Mouse (Mus musculus): ENCODE measurements at regions not wholly inside any gene's neighbourhood (a gene's known extent, or its start where the extent isn't known, plus 50 kb on each side); places are given as distances from the start of the nearest gene placed in this dataset.

GRCm38 (mm10) chr13:48336602-48337001, 75.6 kb downstream of the Id4 start:
- H3K4me1 ChIP-seq (ENCODE audit: control insufficient read depth, insufficient read depth, low read length), result no peaks in the 10 kb centered on the region
- H3K27ac ChIP-seq (replicated peaks; ENCODE audit: low read depth, low read length), result no peak overlapping the region
- no peaks in the 10 kb centered on the region for H3K9me3 ChIP-seq (ENCODE audit: control insufficient read depth, low read length)
- H3K27me3 ChIP-seq (ENCODE audit: control insufficient read depth, insufficient read depth, low read length), result no peaks in the 10 kb centered on the region
- TF ChIP-seq POLR2A (IDR thresholded peaks at IDR 0.05; ENCODE audit: borderline replicate concordance, extremely low read depth, insufficient read depth, insufficient read length), result no peak
- no peak for ATAC-seq (ENCODE audit: low FRiP score, low read depth)
- H3K4me2 ChIP-seq (replicated peaks; ENCODE audit: low read depth, low read length, severe bottlenecking), result no peak overlapping the region
- H3K36me3 ChIP-seq (ENCODE audit: control insufficient read depth, insufficient read depth, low read length), result no peaks in the 10 kb centered on the region
- DNase-seq (ENCODE audit: low spot score), result no peak
- no peak overlapping the region for H3K9ac ChIP-seq (ENCODE audit: low read depth, low read length, severe bottlenecking)
- H3K4me3 ChIP-seq (replicated peaks; ENCODE audit: low read length), result no peak overlapping the region
- WGBS, result 76% methylated on average over 11 of the region's 11 CpGs

GRCm38 (mm10) chr13:48338561-48338960, 77.5 kb downstream of the Id4 start:
- Histone ChIP-seq H3K9ac (ENCODE audit: low read depth, low read length, severe bottlenecking) (no peak overlapping the region), H3K27ac (replicated peaks; ENCODE audit: low read depth, low read length) (no peak overlapping the region), H3K36me3 (ENCODE audit: control insufficient read depth, insufficient read depth, low read length) (no peaks in the 10 kb centered on the region), H3K9me3 (ENCODE audit: control insufficient read depth, low read length) (no peaks in the 10 kb centered on the region), H3K4me3 (replicated peaks; ENCODE audit: low read length) (no peak overlapping the region), H3K27me3 (ENCODE audit: control insufficient read depth, insufficient read depth, low read length) (no peaks in the 10 kb centered on the region), H3K4me1 (ENCODE audit: control insufficient read depth, insufficient read depth, low read length) (no peaks in the 10 kb centered on the region), H3K4me2 (replicated peaks; ENCODE audit: low read depth, low read length, severe bottlenecking) (no peak overlapping the region)
- WGBS, result 33% methylated on average over 6 of the region's 6 CpGs
- no peak for DNase-seq (ENCODE audit: low spot score)
- no peak for ATAC-seq (ENCODE audit: low FRiP score, low read depth)
- TF ChIP-seq POLR2A (IDR thresholded peaks at IDR 0.05; ENCODE audit: borderline replicate concordance, extremely low read depth, insufficient read depth, insufficient read length), result no peak

- Histone ChIP-seq H3K36me3 (ENCODE audit: control insufficient read depth, insufficient read depth, low read length) (no peaks in the 10 kb centered on the region), H3K27ac (replicated peaks; ENCODE audit: low read depth, low read length) (no peak overlapping the region), H3K4me1 (ENCODE audit: control insufficient read depth, insufficient read depth, low read length) (no peaks in the 10 kb centered on the region), H3K4me2 (replicated peaks; ENCODE audit: low read depth, low read length, severe bottlenecking) (no peak overlapping the region), H3K27me3 (ENCODE audit: control insufficient read depth, insufficient read depth, low read length) (no peaks in the 10 kb centered on the region), H3K9me3 (ENCODE audit: control insufficient read depth, low read length) (no peaks in the 10 kb centered on the region), H3K4me3 (replicated peaks; ENCODE audit: low read length) (no peak overlapping the region), H3K9ac (ENCODE audit: low read depth, low read length, severe bottlenecking) (no peak overlapping the region)
- no peak for DNase-seq (ENCODE audit: low spot score)
- 94% methylated on average over 9 of the region's 9 CpGs for WGBS
- ATAC-seq (ENCODE audit: low FRiP score, low read depth), result no peak
- no peak for TF ChIP-seq POLR2A (IDR thresholded peaks at IDR 0.05; ENCODE audit: borderline replicate concordance, extremely low read depth, insufficient read depth, insufficient read length)
Observed at GRCm38 (mm10) chr13:48350124-48350523, 89.1 kb downstream of the Id4 start.

GRCm38 (mm10) chr13:48350955-48351354, 89.9 kb downstream of the Id4 start:
- Histone ChIP-seq H3K9ac (ENCODE audit: low read depth, low read length, severe bottlenecking) (no peak overlapping the region), H3K27ac (replicated peaks; ENCODE audit: low read depth, low read length) (no peak overlapping the region), H3K4me1 (ENCODE audit: control insufficient read depth, insufficient read depth, low read length) (no peaks in the 10 kb centered on the region), H3K27me3 (ENCODE audit: control insufficient read depth, insufficient read depth, low read length) (no peaks in the 10 kb centered on the region), H3K4me2 (replicated peaks; ENCODE audit: low read depth, low read length, severe bottlenecking) (no peak overlapping the region), H3K36me3 (ENCODE audit: control insufficient read depth, insufficient read depth, low read length) (no peaks in the 10 kb centered on the region), H3K9me3 (ENCODE audit: control insufficient read depth, low read length) (no peaks in the 10 kb centered on the region), H3K4me3 (replicated peaks; ENCODE audit: low read length) (no peak overlapping the region)
- WGBS, result 77% methylated on average over 11 of the region's 11 CpGs
- ATAC-seq (ENCODE audit: low FRiP score, low read depth) (no peak), DNase-seq (ENCODE audit: low spot score) (no peak)
- no peak for TF ChIP-seq POLR2A (IDR thresholded peaks at IDR 0.05; ENCODE audit: borderline replicate concordance, extremely low read depth, insufficient read depth, insufficient read length)

GRCm38 (mm10) chr13:48357118-48357517, 96.1 kb downstream of the Id4 start:
- DNase-seq (ENCODE audit: low spot score), result no peak
- TF ChIP-seq POLR2A (IDR thresholded peaks at IDR 0.05; ENCODE audit: borderline replicate concordance, extremely low read depth, insufficient read depth, insufficient read length), result no peak
- Histone ChIP-seq H3K4me3 (replicated peaks; ENCODE audit: low read length) (no peak overlapping the region), H3K27ac (replicated peaks; ENCODE audit: low read depth, low read length) (no peak overlapping the region), H3K4me2 (replicated peaks; ENCODE audit: low read depth, low read length, severe bottlenecking) (no peak overlapping the region), H3K4me1 (ENCODE audit: control insufficient read depth, insufficient read depth, low read length) (no peaks in the 10 kb centered on the region), H3K9me3 (ENCODE audit: control insufficient read depth, low read length) (no peaks in the 10 kb centered on the region), H3K36me3 (ENCODE audit: control insufficient read depth, insufficient read depth, low read length) (no peaks in the 10 kb centered on the region), H3K9ac (ENCODE audit: low read depth, low read length, severe bottlenecking) (no peak overlapping the region), H3K27me3 (ENCODE audit: control insufficient read depth, insufficient read depth, low read length) (no peaks in the 10 kb centered on the region)
- no peak for ATAC-seq (ENCODE audit: low FRiP score, low read depth)
- WGBS, result 63% methylated on average over 1 of the region's 1 CpGs

GRCm38 (mm10) chr13:48357640-48358039, 96.6 kb downstream of the Id4 start:
- no peaks in the 10 kb centered on the region for H3K4me1 ChIP-seq (ENCODE audit: control insufficient read depth, insufficient read depth, low read length)
- no peak for TF ChIP-seq POLR2A (IDR thresholded peaks at IDR 0.05; ENCODE audit: borderline replicate concordance, extremely low read depth, insufficient read depth, insufficient read length)
- H3K9ac ChIP-seq (ENCODE audit: low read depth, low read length, severe bottlenecking), result no peak overlapping the region
- H3K9me3 ChIP-seq (ENCODE audit: control insufficient read depth, low read length), result no peaks in the 10 kb centered on the region
- H3K27me3 ChIP-seq (ENCODE audit: control insufficient read depth, insufficient read depth, low read length), result no peaks in the 10 kb centered on the region
- no peak overlapping the region for H3K4me3 ChIP-seq (replicated peaks; ENCODE audit: low read length)
- no peak overlapping the region for H3K4me2 ChIP-seq (replicated peaks; ENCODE audit: low read depth, low read length, severe bottlenecking)
- no peak overlapping the region for H3K27ac ChIP-seq (replicated peaks; ENCODE audit: low read depth, low read length)
- no peak for ATAC-seq (ENCODE audit: low FRiP score, low read depth)
- H3K36me3 ChIP-seq (ENCODE audit: control insufficient read depth, insufficient read depth, low read length), result no peaks in the 10 kb centered on the region
- 97% methylated on average over 7 of the region's 7 CpGs for WGBS
- no peak for DNase-seq (ENCODE audit: low spot score)
